Mouse (Mus musculus) kidney, postnatal 36 days (tissue): ENCODE results near the gene Abcg1.

Experiments
- DNase-seq, 2 experiments: peaks; one replicate each; pipeline ENCODE4 v3.0.0; 2021 to 2022; ENCODE audit warnings: mixed read lengths in 2 of 2

Abcg1 gene

DNA sequence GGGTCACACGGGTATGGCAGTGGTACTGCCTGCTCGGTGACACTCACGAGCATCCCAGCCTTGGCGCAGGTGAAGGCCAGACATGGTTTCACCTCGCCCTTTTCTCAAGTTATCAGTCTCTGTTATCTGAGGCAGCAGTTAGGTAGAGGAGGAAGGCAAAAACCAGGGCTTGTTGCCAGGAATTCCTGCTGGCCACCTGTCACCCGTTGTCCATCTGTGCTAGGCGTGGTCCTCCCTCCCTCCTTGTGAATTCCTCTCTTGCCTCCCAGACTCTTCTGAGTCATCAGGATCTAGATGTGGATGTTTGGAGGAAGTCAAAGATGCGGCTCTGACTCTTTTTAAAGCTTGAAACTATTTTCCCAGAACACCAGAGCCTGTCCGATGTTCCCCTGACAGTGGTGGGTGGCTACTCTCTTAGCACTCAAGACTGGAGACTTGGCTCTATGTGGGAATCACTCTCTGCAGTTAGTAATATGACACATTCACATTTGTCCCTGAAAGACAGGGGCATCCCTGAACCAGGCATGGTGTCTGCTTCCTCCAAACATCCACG is 73.9 kb downstream of the Abcg1 start:
- no peak for DNase-seq

DNA sequence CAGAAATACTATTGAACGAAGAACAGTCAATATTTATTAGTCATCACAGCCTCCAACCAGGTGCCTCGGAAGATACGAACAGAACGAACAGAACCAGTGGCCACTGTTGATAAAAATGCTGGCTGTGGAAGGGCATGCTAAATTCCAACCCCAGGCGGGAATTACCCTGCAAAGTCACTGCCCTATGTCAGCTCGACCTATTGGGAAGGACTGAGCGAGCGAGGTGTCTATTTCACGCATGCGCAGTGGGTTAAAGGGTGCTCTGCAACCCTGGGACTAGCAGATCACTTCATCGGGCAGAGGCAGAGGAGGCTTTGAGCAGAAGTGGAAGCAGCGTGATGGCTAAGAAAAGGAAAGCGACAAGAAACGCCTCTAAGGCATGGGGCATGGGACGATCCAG is 76.3 kb downstream of the Abcg1 start:
- DNase-seq, result no peak

DNA sequence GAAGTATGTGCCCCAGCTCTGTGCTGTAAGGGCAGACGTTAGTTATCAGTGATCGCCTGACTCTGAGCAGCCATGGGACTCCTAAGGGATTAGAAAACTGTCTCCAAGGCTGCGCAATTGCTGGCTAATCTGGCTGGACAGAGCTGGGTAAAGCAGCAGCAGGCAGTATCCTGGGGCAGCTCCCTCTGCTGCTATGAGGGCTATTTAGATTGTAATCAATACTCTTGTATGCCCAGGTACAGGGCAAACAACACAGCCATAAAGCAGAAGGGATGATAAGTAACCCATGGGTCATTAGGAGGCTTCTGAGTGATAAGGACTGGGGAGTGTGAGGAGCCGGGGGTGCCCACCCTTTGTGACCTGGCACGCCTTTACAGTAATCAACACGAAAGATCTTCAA is 77.4 kb downstream of the Abcg1 start:
- no peak for DNase-seq

DNA sequence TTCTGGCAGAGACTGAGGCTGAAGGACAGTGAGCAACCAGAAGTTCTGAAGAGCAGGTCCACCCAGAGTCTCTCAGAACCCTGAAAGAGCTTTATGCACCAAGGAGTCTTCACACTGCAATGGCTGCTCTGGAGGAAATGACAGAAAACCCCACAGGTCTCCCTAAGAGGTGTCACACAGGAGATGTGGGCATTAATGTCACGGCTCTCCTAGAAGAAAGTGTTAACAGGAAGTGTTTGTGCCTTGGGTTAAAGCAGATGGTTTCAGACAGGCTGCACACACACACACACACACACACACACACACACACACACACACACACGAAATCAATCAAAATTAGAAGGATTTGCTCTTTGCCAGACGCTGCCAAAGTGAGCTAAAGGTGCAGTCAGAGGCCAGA is 78.8 kb downstream of the Abcg1 start:
- DNase-seq, result no peak

DNA sequence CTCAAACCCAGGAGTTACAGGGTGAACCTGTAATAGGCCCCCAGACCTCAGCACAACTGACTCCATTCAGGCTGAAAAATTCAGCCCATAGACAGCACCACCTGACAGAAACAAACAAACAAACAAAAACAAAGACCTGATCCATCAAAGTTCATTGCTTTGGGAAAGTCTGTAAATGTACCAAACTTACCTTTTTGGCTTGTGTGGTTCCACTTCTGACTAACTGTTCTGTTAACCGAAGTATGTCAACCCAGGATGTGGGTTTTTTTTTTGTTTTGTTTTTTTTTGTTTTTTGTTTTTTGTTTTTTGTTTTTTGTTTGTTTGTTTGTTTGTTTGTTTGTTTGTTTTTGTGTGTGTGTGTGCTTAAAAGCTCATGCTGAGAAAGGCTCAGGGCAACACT is 79.3 kb downstream of the Abcg1 start:
- DNase-seq, result no peak

DNA sequence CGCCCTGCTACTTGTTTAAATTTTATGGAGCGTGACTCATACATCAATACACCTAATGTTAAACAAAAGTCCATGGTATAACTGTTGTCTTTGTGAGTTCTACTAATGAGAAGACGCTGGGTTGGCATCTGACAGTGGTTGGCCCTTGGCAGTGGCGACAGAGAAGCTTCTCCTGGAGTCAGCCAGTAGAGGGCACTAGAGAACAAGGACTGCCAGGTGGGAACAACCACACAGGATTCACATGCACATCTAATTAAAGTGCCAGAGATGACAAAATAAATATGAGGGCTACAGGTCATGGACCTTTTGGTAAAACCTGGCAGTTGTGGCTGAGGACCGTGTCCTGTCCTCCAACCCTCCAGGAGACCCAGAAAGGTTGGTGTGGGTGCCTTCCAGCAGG is 80.9 kb downstream of the Abcg1 start:
- peak; percentile 65 to 76 for DNase-seq

DNA sequence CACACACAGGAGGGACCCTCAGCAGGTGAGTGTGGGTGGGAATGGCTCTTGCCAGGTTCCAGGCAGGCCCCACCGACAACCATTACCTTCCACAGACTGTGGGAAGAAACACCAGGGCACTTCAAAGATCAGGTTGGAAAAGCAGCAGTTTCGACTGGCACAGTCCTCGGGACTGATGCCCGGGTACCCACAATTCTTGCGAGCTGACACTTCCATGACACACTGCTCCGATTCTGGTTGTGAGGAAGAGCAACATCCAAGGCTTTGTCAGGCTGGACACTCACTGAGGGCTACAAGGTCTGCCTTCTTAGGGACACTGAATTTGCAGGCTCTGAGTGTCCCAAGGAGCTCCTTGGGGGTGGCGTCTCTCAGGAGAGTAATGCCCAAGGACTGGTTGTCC is 84.6 kb downstream of the Abcg1 start:
- DNase-seq, result no peak

DNA sequence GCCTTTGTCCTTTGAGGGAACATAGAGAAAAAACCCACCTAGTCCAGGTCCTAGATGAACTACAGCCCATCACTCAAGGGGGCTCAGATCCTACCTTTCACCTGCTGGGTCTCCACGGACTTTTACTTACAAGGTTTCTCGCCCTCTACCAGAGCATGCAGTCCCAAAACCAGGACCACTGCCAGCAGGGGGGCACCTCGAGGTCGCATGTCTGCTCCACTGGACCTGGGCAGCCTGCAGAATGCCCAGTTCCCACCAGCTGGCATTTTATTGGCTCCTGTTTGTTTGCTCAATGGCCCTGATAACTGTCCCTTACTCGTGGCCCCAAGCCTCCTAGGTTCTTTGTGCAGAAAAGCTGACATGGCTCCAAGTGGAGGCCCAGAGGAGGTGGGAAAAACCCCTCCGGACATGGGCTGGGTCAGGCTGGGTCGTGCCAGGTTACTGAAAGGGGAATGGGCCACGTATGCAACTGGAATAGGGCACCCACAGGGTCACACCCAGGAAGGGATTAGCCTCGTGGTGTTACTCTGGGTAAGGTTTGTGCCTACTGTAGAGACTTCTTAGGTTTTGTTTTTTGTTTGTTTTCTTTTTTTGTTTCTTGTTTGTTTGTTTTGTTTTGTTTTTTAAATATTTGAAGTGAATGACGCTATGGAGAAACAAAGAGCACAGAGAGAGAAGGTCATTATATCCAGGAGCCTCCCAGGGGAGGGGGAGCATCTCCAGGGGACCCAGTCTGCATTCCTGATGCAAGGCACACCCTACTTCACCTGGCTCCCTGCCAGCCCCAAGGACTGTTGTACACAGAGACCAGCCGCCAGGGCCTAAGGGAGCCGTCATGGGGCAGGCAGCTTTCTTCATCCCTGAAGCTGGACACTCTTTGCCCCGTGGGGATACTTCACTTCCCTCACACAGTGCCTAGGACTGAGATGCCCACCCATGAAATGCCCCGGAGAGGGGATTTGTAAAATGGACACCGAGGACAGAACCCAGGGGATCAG is 86.9 kb downstream of the Abcg1 start, which contains the start of gene Tff2:
Gene Tff2 (minus strand): TSS at position 243 of the 998 bp plus-strand sequence.
- peak in 1 of 2 experiments; percentile 25 for DNase-seq

DNA sequence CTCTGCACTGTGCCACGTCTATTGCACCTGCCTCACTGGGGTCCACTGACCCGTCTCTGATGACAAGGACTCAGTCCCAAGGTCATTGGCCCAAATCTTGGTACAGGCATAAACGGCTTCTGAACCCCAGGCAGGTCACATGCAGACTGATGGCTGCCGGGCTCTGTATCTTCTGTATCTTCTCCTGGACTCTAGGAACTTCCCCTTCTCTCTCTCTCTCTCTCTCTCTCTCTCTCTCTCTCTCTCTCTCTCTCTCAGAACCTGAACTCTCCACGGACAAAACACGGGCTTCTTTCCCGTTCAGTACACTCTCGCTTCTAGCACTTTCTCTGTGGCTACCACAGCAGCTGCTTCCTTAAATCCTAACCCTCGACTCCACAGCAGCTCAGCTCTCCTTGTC is 88.5 kb downstream of the Abcg1 start:
- DNase-seq, result no peak

DNA sequence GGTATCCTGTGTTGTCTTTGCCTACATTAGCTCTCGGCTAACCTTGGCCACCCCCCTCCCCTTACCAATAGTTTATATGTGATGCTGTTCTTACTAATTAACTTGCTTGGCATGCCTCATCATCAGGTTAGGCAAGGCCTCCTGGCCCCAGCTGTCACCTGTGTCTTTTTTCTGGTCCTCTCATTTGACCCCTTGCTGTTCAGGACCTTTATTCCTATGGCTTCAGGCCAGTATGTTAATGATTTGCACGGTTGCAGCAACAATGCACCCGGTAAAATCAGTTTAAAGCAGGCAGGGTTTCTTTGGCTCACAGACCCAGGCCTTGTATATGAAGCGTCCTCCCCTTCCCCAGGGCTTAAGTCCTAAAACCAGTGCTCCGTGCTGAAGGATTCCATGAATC is 95.0 kb downstream of the Abcg1 start:
- DNase-seq, result peak; percentile 74 to 89

DNA sequence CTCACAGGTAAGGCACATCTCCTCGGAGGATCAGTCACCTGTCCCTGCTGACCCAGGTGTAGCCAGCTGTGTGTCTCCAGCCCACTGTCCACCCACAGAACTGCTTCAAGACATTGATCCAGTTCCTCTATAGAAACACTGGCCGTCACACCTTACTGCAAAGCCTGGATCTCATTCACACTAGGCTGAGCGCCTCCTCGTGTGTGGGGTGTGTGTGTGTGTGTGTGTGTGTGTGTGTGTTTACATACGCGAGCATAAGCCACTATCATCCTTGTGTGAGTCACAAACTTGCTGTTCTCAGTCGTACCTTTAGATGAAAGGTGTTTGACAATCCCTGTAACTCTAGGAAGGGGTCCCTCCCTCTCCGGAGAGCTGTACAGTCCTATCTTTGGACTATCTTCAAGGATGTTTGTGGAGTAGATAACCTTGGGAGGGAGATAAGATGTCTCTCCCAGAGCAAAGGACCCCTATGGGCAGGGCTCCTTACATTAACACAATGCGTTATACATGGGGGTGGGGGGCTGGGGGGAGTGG is 95.6 kb downstream of the Abcg1 start:
- DNase-seq, result peak in 1 of 2 experiments; percentile 23

DNA sequence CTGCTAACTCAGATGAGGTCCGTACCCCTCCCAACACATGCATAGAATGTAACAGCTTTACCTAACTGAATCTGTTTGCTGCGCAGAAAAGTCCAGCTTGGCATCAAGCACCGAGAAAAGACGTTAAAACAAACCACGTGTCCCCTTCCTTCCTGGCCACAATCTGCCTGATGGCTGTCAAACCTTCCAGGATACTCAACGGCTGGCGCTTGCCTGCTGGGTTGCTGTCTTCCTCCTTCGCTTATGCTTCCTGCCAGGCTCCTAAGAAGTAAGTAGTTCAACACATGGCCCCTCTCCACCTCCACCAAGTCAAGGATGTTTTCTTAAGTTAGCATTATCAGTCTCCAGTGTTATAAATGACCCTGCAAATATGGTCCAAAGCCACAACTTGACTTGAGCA is 96.3 kb downstream of the Abcg1 start:
- no peak for DNase-seq

DNA sequence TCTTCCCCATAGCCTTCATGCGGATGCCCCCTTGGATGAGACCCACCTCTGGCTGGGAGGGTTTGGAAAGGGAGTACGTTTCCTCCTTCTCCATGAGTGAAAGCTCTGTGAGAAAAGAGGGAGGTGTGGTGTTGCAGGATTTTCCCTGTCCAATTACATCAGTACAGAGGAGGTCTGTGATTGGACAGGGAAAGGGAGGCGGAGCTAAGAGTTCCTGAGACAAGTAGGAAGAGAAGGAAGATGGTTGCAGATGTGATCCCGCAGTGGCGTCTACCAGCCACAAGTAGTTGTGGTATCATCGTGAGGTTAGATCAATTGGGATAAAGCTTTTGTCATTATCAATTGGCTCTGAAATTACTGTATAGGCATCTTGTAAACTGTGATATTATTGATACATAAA is 100.4 kb downstream of the Abcg1 start:
- DNase-seq, result no peak

DNA sequence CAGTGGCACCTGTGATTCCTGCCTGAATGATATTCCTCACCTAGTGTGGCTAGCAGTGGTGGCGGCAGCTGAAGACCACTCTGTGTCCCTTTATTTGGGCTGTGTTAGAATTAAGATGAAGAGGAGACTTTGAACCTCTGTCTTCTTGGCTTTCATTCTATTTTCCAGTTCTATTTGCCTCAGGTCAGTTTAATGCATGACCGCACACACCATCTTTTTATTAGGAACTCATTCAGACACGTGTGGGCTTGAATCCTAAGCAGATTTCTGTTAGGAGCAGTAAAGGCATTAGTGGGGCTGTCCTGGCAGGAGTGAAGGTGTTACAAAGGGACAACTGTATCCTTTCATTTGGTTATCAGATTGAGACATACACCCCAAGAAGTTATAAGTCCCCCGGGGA is 102.8 kb downstream of the Abcg1 start:
- peak; percentile 35 to 46 for DNase-seq

DNA sequence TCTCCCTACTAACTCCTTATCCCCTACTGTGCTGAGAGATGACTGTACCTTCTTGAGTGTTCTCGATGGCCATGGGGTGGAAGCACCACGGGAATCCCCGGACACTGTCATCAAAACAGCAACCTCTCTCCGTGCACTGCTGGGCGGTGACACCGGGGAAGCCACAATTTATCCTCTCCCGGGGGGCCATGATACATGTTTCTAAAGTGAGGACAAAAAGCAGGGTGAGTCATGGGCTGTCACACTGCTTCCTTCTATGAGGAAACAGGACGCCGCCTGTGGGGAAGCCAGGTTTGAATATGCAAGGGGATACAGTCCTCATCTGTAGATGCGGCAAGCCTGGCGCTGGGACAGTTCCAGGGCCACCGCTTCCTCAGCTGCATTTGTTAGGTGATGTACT is 105.1 kb downstream of the Abcg1 start:
- peak; percentile 18 to 27 for DNase-seq

DNA sequence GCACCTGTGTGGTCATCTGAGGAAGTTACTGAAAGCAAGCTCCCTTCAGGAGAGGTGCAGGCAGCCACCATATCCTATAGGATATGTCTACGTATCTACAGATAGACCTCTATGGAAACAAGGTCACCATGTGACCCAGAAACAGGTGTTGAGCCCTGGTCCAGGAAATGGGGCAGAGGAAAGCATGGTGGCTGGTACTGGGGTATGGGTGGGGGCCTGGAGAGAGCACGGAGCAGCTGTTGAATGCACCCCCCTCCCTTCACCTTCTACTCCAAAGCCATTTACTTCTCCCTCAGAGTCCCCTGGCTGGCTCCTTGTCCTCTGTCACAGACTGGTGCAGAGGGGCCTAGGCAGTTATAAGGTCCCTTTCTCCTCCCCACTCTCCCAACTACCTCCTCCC is 106.3 kb downstream of the Abcg1 start:
- no peak for DNase-seq

DNA sequence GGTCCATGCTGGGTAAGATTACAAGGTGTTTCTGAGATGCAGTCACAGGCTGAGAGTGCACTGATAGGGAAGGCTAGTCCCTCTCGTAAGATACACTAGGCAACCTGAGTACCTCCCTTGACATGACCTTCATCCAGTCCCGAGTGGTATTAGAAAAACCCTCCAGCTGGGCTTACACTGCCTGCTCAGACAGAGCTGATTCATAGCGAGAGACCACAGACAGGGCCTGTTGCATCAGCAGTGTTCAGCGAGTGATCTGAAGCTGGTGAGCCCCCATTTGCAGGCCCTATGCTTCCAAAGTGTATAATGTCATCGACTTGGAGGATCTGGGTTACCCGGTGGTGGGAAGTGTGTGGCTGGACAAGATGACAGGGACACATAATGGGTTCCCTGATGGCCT is 107.7 kb downstream of the Abcg1 start, which contains the start of gene Tff1:
Gene Tff1 (minus strand): TSS at position 151 of the 400 bp plus-strand sequence.
- no peak for DNase-seq
